Mouse (Mus musculus): ENCODE results near the gene Sap30bp. TPM values are rescaled to one million over a fixed set of nuclear protein-coding genes. Genes with fewer than 3 reads are reported as not detected.

Sap30bp gene
- polyA plus RNA-seq, 1 experiment from 2014 or later, result 55.3 TPM

- 68% methylated on average over 5 of the region's 5 CpGs for WGBS
- Histone ChIP-seq H3K9me3 (no peaks in the 10 kb centered on the region), H3K4me2 (no peak overlapping the region), H3K27ac (no peak overlapping the region), H3K4me1 (replicated peaks) (peaks cover 5% of the 10 kb centered on the region; the same call in 1 of the 2 replicates), H3K4me3 (no peak overlapping the region), H3K36me3 (no peaks in the 10 kb centered on the region), H3K27me3 (peaks cover 17% of the 10 kb centered on the region), H3K9ac (no peak overlapping the region)
- ATAC-seq (ENCODE audit: low FRiP score), result no peak
These were observed 64.6 kb downstream of the Sap30bp start for GRCm38 (mm10) chr11:115997662-115998061.

DNA sequence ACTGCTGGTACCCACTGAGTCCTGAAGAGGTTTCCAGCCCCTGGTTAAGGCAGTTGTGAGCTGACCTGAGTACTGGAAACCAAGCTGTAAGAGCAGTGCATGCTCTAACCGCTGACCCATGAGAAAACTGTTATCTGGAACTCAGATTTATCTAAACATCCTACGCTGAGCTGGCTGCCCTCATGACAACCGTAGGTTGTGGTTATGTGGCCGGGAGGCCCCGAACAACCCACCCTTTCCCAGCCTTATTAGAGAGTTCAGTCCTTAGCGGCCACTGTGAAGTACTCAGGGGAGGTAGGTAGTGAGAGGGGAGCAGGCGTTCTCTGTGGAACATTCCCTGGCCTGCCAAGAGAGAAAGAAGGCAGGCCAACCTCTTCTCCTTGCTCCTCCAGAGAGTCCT lies 65.9 kb downstream of the Sap30bp start:
- no peak for ATAC-seq (ENCODE audit: low FRiP score)
- no peaks in the 10 kb centered on the region for H3K36me3 ChIP-seq

DNA sequence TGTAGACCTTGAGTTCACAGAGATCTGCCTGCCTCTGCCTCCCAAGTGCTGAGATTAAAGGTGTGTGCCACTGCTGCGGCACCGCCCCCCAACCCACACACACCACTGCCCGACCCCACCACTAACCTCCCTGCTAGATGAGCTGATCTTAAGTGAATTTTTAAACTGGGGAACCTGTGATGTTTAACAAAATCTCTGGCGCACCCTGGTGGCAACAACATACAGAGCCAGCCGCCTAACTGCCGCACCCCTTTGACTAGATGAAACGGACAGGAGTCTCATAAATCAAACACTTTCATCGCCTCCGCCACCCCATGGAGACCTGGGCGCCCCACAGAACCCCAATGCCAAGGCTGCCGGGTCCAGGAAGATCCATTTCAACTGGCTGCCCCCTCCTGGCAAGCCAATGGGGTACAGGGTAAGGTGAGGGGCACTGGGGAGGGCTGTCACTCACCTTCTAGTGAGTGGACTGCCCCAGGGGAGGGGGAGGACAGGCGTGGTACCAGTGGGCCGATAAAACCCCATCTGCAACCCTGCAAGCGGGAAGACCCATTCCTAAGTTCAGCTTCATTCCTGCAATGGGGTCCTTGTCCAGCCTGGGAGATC lies 66.6 kb downstream of the Sap30bp start:
- 18% methylated on average over 14 of the region's 14 CpGs for WGBS
- H3K9me3 ChIP-seq, result no peaks in the 10 kb centered on the region
- H3K27me3 ChIP-seq, result peaks cover 9% of the 10 kb centered on the region
- ATAC-seq (ENCODE audit: low FRiP score), result no peak
- H3K4me2 ChIP-seq, result no peak overlapping the region
- H3K36me3 ChIP-seq, result no peaks in the 10 kb centered on the region
- no peak overlapping the region for H3K27ac ChIP-seq
- no peak overlapping the region for H3K9ac ChIP-seq
- no peak overlapping the region for H3K4me3 ChIP-seq
- peaks cover 14% of the 10 kb centered on the region; the same call in 1 of the 2 replicates for H3K4me1 ChIP-seq (replicated peaks)

More for the DNA sequence above, 65.9 kb downstream of the Sap30bp start:
- Histone ChIP-seq H3K4me3 (no peak overlapping the region), H3K9me3 (no peaks in the 10 kb centered on the region), H3K27ac (no peak overlapping the region), H3K9ac (no peak overlapping the region), H3K27me3 (peaks cover 9% of the 10 kb centered on the region), H3K4me2 (no peak overlapping the region), H3K4me1 (replicated peaks) (peaks cover 8% of the 10 kb centered on the region; the same call in 1 of the 2 replicates)
- 85% methylated on average over 7 of the region's 7 CpGs for WGBS

GRCm38 (mm10) chr11:116000607-116001006 lies 67.5 kb downstream of the Sap30bp start:
- Histone ChIP-seq H3K9me3 (no peaks in the 10 kb centered on the region), H3K4me2 (no peak overlapping the region), H3K27ac (no peak overlapping the region), H3K36me3 (no peaks in the 10 kb centered on the region), H3K4me3 (no peak overlapping the region), H3K4me1 (replicated peaks) (peaks cover 24% of the 10 kb centered on the region), H3K9ac (no peak overlapping the region), H3K27me3 (peaks cover 13% of the 10 kb centered on the region)
- ATAC-seq (ENCODE audit: low FRiP score), result 0 out of 2 replicates have a peak, but pooled peaks have one; percentile 9
- 26% methylated on average over 10 of the region's 10 CpGs for WGBS

DNA sequence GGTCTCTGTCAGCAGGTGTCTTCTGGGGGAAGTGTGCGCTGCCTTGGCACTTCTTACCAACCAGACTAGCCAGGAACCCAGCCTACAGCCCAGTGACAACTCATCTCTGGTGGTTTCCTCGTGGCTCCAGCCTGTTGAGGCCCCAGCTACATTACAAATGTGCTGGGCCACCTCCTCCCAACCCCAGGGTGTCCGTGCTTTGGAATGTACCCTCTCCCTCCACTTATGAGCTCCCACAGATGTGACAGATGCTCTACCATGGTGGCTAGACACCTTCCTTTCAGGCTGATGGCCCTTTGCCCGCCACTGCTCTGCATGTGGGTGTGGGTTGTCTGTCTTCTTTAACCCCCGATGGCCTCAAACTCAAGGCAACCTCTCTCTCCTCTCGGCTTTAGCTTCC lies 68.6 kb downstream of the Sap30bp start:
- H3K4me3 ChIP-seq, result no peak overlapping the region
- H3K9ac ChIP-seq, result no peak overlapping the region
- no peaks in the 10 kb centered on the region for H3K36me3 ChIP-seq
- H3K9me3 ChIP-seq, result no peaks in the 10 kb centered on the region
- H3K4me2 ChIP-seq, result no peak overlapping the region
- peaks cover 29% of the 10 kb centered on the region for H3K4me1 ChIP-seq (replicated peaks)
- no peak overlapping the region for H3K27ac ChIP-seq
- peaks cover 18% of the 10 kb centered on the region for H3K27me3 ChIP-seq
- WGBS, result 68% methylated on average over 6 of the region's 6 CpGs
- no peak for ATAC-seq (ENCODE audit: low FRiP score)

- Histone ChIP-seq H3K4me1 (replicated peaks) (peaks cover 29% of the 10 kb centered on the region), H3K27ac (no peak overlapping the region), H3K9ac (no peak overlapping the region), H3K36me3 (no peaks in the 10 kb centered on the region), H3K4me3 (no peak overlapping the region), H3K4me2 (no peak overlapping the region), H3K9me3 (no peaks in the 10 kb centered on the region), H3K27me3 (peaks cover 18% of the 10 kb centered on the region)
- ATAC-seq (ENCODE audit: low FRiP score), result no peak
- 84% methylated on average over 3 of the region's 3 CpGs for WGBS
These were observed 69.8 kb downstream of the Sap30bp start for GRCm38 (mm10) chr11:116002894-116003293.

- 37% methylated on average over 8 of the region's 8 CpGs for WGBS
- no peaks in the 10 kb centered on the region for H3K9me3 ChIP-seq
- H3K4me3 ChIP-seq, result peak overlapping the region; percentile 34
- no peak for ATAC-seq (ENCODE audit: low FRiP score)
- peaks cover 35% of the 10 kb centered on the region for H3K4me1 ChIP-seq (replicated peaks)
- peak overlapping the region; percentile 66 for H3K9ac ChIP-seq
- H3K27me3 ChIP-seq, result peaks cover 18% of the 10 kb centered on the region
- 0 out of 2 replicates have a peak, but pooled peaks cover 3% of the 10 kb centered on the region for H3K36me3 ChIP-seq
- peak overlapping the region; percentile 59 for H3K4me2 ChIP-seq
- peak overlapping the region; percentile 44; the same call in 1 of the 2 replicates for H3K27ac ChIP-seq
These were observed 71.2 kb downstream of the Sap30bp start for GRCm38 (mm10) chr11:116004186-116004823.

GRCm38 (mm10) chr11:116004840-116005700 lies 72.0 kb downstream of the Sap30bp start:
- peak; percentile 57 for ATAC-seq (ENCODE audit: low FRiP score)
- peaks cover 35% of the 10 kb centered on the region for H3K4me1 ChIP-seq (replicated peaks)
- H3K36me3 ChIP-seq, result 0 out of 2 replicates have a peak, but pooled peaks cover 3% of the 10 kb centered on the region
- H3K9me3 ChIP-seq, result no peaks in the 10 kb centered on the region
- peak overlapping the region; percentile 66 for H3K9ac ChIP-seq
- H3K27me3 ChIP-seq, result peaks cover 14% of the 10 kb centered on the region
- H3K4me3 ChIP-seq, result peak overlapping the region; percentile 34
- WGBS, result 5% methylated on average over 54 of the region's 54 CpGs
- peak overlapping the region; percentile 59 for H3K4me2 ChIP-seq
- peak overlapping the region; percentile 44; the same call in 1 of the 2 replicates for H3K27ac ChIP-seq

GRCm38 (mm10) chr11:116005701-116006419 lies 72.8 kb downstream of the Sap30bp start:
- H3K36me3 ChIP-seq, result 0 out of 2 replicates have a peak, but pooled peaks cover 3% of the 10 kb centered on the region
- no peak overlapping the region for H3K9ac ChIP-seq
- no peaks in the 10 kb centered on the region for H3K9me3 ChIP-seq
- no peak overlapping the region for H3K27ac ChIP-seq
- ATAC-seq (ENCODE audit: low FRiP score), result no peak
- 0 out of 2 replicates have a peak overlapping the region, but pooled peaks have one; percentile 59 for H3K4me2 ChIP-seq
- 0 out of 2 replicates have a peak overlapping the region, but pooled peaks have one; percentile 34 for H3K4me3 ChIP-seq
- 72% methylated on average over 9 of the region's 9 CpGs for WGBS
- H3K27me3 ChIP-seq, result peaks cover 9% of the 10 kb centered on the region
- peaks cover 32% of the 10 kb centered on the region for H3K4me1 ChIP-seq (replicated peaks)

GRCm38 (mm10) chr11:116007095-116007850 lies 74.2 kb downstream of the Sap30bp start:
- no peak overlapping the region for H3K9ac ChIP-seq
- WGBS, result 88% methylated on average over 28 of the region's 28 CpGs

GRCm38 (mm10) chr11:116008411-116008810 lies 75.3 kb downstream of the Sap30bp start:
- no peak for ATAC-seq (ENCODE audit: low FRiP score)
- H3K4me2 ChIP-seq, result no peak overlapping the region
- WGBS, result 91% methylated on average over 11 of the region's 11 CpGs
- H3K36me3 ChIP-seq, result 0 out of 2 replicates have a peak, but pooled peaks cover 3% of the 10 kb centered on the region
- H3K4me3 ChIP-seq, result no peak overlapping the region
- no peak overlapping the region for H3K27ac ChIP-seq
- no peak overlapping the region; the same call in 1 of the 2 replicates for H3K9ac ChIP-seq
- no peaks in the 10 kb centered on the region for H3K9me3 ChIP-seq
- peaks cover 51% of the 10 kb centered on the region for H3K4me1 ChIP-seq (replicated peaks)
- peaks cover 16% of the 10 kb centered on the region for H3K27me3 ChIP-seq

More at GRCm38 (mm10) chr11:116007095-116007850, 74.2 kb downstream of the Sap30bp start:
- Histone ChIP-seq H3K27ac (no peak overlapping the region), H3K4me3 (no peak overlapping the region), H3K4me1 (replicated peaks) (peaks cover 43% of the 10 kb centered on the region), H3K27me3 (peaks cover 9% of the 10 kb centered on the region), H3K9me3 (no peaks in the 10 kb centered on the region), H3K36me3 (0 out of 2 replicates have a peak, but pooled peaks cover 3% of the 10 kb centered on the region), H3K4me2 (no peak overlapping the region)
- no peak for ATAC-seq (ENCODE audit: low FRiP score)

Data from hindbrain, embryonic 13.5 days (tissue).